Mouse (Mus musculus) spleen, adult 2 months (tissue): ENCODE results near the gene Ppp1r18. TPM values are rescaled to one million over a fixed set of nuclear protein-coding genes. Genes with fewer than 3 reads are reported as not detected.

ENCODE experiments used
- DNase-seq, 2 experiments: peaks; one replicate each; pipeline versions ENCODE4 v3.0.0 to v3.0.0-alpha.2; 2012 to 2021; ENCODE audit warnings: low spot score in 2 of 2, low read depth in 1 of 2
- H3K27ac ChIP-seq: fragments of 200-500 bp; 2 replicates; pipeline ENCODE4 v1.5.1; 2012; ENCODE audit warnings: low read length, inconsistent platforms; ENCODE audit not compliant: insufficient read depth
- H3K27me3 ChIP-seq: fragments of 200-500 bp; 2 replicates; pipeline ENCODE4 v1.6.1; 2012; ENCODE audit warnings: mild to moderate bottlenecking, moderate library complexity, low read length, inconsistent platforms; ENCODE audit not compliant: control insufficient read depth, insufficient read depth
- H3K36me3 ChIP-seq: fragments of 200-500 bp; 2 replicates; pipeline ENCODE4 v1.6.1; 2012; ENCODE audit warnings: mild to moderate bottlenecking, low read length, inconsistent platforms; ENCODE audit not compliant: control insufficient read depth, insufficient read depth
- H3K4me1 ChIP-seq: fragments of 200-500 bp; 2 replicates; pipeline ENCODE4 v1.6.1; 2011; ENCODE audit warnings: inconsistent platforms; ENCODE audit not compliant: control insufficient read depth, insufficient read depth, insufficient read length
- H3K4me3 ChIP-seq: fragments of 200-500 bp; 2 replicates; pipeline ENCODE4 v1.5.1; 2011; ENCODE audit warnings: mild to moderate bottlenecking, inconsistent platforms; ENCODE audit not compliant: insufficient read depth, insufficient read length; ENCODE audit errors: extremely low read depth
- CTCF ChIP-seq: fragments of 200-500 bp; IDR thresholded peaks from 2 replicates; pipeline ENCODE4 v1.5.1; 2011; ENCODE audit warnings: mild to moderate bottlenecking, inconsistent platforms; ENCODE audit not compliant: insufficient read depth, insufficient read length, insufficient replicate concordance; ENCODE audit errors: extremely low read depth
- POLR2A ChIP-seq: fragments of 200-500 bp; IDR thresholded peaks from 2 replicates; pipeline ENCODE4 v1.6.1; 2011; ENCODE audit warnings: low read depth, low read length, inconsistent platforms
- WGBS: fragments of 180-500 bp; shearing (Covaris S2); methylation state at CpG from one replicate; pipeline ENCODE4 v1.1.7; 2018; 5-methylcytosine and 5-hydroxymethylcytosine counted together
- polyA plus RNA-seq: library from polyadenylated mRNA; depleted of rRNA; stranded (reverse); fragments of >200 nt; gene quantifications from 2 replicates; pipeline ENCODE4 v1.2.3, GENCODE M21; 2012; rRNA removed

Gene Ppp1r18
- polyA plus RNA-seq: 144 and 155 TPM in 2 replicates

DNA sequence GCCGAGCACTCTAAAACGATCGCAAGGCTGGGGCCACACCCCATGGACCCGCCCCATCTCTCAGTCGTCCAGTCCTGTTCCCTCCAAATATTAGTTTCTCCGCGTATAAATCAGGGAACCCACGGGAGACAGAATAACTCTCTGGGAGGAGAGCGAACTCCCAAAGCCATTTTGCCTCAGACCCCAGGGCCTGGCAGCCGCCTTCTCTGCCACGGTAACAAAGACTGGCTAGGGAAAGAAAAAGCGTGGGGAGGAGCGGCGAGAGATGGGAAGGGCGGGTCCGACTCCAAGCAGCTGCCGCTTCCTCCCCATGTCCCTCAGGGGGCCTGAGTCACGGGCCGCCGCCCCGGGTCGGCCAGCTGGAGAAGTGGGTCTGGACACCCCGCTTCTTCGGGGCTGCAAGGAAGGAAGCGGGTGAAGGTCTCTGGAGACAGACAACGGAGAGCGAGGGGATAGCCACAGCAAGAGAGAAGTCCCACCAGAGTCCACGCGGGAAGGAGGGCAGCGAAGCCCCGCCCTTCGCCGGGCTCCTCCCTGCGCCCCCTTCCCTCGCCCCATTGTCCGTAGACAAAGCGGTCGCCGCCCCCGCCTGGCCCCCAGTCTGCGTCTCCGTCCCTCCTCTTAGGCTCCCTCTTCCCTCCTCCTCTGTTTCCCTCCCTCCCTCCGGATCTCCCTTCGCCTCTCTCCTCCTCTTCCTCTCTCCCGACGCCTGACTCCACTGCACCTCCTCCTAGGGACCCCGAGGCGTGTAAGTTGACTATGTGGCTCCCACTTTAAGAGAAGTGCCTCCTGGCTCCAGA is at the start of gene Ppp1r18:
TSS of gene Ppp1r18 (plus strand) at position 113 of the 800 bp plus-strand sequence.
- Histone ChIP-seq H3K27me3 (no peaks in the 10 kb centered on the region), H3K27ac (peak within 1 kb of the TSS; percentile 99), H3K4me1 (peaks cover 3% of the 10 kb centered on the region; the same call in 1 of the 2 replicates), H3K36me3 (no peaks in the 10 kb centered on the region), H3K4me3 (peak within 1 kb of the TSS; percentile 97)
- no peak for TF ChIP-seq POLR2A
- TF ChIP-seq CTCF: no peak
- peak in 1 of 2 experiments; percentile 72 for DNase-seq
- whole genome bisulfite sequencing: 1% methylated on average over 36 of the region's 48 CpGs

- WGBS: 83% methylated on average over 7 of the region's 7 CpGs
- H3K4me1 ChIP-seq: peaks cover 9% of the 10 kb centered on the region; the same call in 1 of the 2 replicates
- no peak for DNase-seq
- H3K27me3 ChIP-seq: no peaks in the 10 kb centered on the region
- H3K27ac ChIP-seq: no peak overlapping the region
- no peaks in the 10 kb centered on the region for H3K36me3 ChIP-seq
- H3K4me3 ChIP-seq: no peak overlapping the region
- TF ChIP-seq CTCF: no peak
- TF ChIP-seq POLR2A: no peak
These were observed 49.6 kb upstream of the Ppp1r18 start for GRCm38 (mm10) chr17:35815836-35816235.

GRCm38 (mm10) chr17:35816686-35817085 is 48.7 kb upstream of the Ppp1r18 start:
- TF ChIP-seq POLR2A (no peak), CTCF (no peak)
- Histone ChIP-seq H3K36me3 (no peaks in the 10 kb centered on the region), H3K27me3 (0 out of 2 replicates have a peak, but pooled peaks cover 2% of the 10 kb centered on the region), H3K27ac (no peak overlapping the region), H3K4me1 (peaks cover 14% of the 10 kb centered on the region; the same call in 1 of the 2 replicates), H3K4me3 (no peak overlapping the region)
- no peak for DNase-seq
- 81% methylated on average over 9 of the region's 14 CpGs for whole genome bisulfite sequencing

DNA sequence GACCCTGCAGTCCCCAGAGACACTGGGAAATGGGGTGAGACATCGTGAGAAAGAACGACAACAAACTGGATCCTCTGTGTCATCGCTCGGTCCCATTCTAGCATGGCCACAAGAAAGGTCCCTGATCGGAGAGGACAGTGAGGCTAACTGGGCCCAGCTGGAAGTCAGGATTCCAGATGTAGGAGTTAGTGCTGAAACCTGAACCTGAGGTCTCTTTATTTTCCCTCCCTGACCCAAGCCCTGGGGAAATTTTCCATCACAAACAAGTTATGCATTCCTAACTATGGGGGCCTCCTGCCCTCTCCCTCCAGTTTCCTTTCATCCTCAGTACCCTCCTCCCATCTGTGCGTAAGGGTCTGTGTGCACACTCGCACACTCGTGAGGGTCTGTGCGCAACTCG is 48.2 kb upstream of the Ppp1r18 start:
- Histone ChIP-seq H3K27ac (no peak overlapping the region), H3K4me1 (peaks cover 18% of the 10 kb centered on the region; the same call in 1 of the 2 replicates)

GRCm38 (mm10) chr17:35820111-35820510 is 45.3 kb upstream of the Ppp1r18 start:
- DNase-seq: no peak
- Histone ChIP-seq H3K4me3 (no peak overlapping the region), H3K36me3 (no peaks in the 10 kb centered on the region), H3K27ac (no peak overlapping the region), H3K4me1 (peaks cover 14% of the 10 kb centered on the region; the same call in 1 of the 2 replicates), H3K27me3 (0 out of 2 replicates have a peak, but pooled peaks cover 2% of the 10 kb centered on the region)
- WGBS: 73% methylated on average over 5 of the region's 5 CpGs
- TF ChIP-seq CTCF (no peak), POLR2A (no peak)

More for the DNA sequence above, 48.2 kb upstream of the Ppp1r18 start:
- TF ChIP-seq CTCF: no peak
- no peak overlapping the region for H3K4me3 ChIP-seq
- 92% methylated on average over 10 of the region's 10 CpGs for WGBS
- no peaks in the 10 kb centered on the region for H3K36me3 ChIP-seq
- no peak for DNase-seq
- H3K27me3 ChIP-seq: 0 out of 2 replicates have a peak, but pooled peaks cover 2% of the 10 kb centered on the region

DNA sequence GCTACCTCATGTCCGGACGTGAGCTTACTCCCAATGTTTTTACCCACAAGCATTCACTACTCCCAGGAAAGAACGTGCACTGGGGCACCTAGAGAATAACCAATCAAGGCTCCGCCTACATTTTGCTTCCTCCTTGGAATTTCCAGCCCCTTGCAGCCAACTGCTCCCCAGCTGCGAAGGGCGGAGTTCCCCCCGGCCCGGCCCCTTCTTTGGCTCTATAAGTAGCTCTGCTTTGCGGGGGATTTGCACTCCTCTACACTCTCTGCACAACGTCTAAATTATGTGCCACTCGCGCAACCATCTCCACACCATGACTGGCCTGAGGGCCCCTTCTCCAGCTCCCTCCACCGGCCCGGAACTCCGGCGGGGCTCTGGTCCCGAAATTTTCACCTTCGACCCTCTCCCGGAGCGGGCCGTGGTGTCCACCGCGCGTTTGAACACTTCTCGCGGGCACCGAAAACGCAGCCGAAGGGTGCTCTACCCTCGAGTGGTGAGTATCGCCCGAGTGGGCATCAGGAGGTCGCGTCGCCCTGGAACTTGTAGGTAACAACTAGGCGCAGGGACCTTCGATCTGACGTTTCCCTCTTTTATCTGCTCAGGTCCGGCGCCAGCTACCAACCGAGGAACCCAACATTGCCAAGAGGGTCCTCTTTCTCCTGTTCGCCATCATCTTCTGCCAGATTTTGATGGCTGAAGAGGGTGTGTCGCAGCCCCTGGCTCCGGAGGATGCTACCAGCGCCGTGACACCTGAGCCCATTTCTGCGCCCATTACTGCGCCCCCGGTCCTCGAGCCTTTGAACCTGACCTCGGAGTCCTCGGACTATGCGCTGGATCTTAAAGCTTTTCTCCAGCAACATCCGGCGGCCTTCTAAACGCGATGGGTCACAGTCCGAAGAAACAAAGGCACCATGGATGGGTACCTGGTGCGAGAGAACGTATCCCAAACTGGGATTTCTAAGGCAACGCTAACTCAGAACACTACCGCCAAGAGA is 43.7 kb upstream of the Ppp1r18 start, which contains the start of gene Ier3:
TSS of gene Ier3 (plus strand) at position 246 of the 992 bp plus-strand sequence.
- Histone ChIP-seq H3K4me1 (peaks cover 14% of the 10 kb centered on the region; the same call in 1 of the 2 replicates), H3K4me3 (peak within 1 kb of the TSS; percentile 77), H3K27ac (peak within 1 kb of the TSS; percentile 58), H3K36me3 (0 out of 2 replicates have a peak, but pooled peaks cover 1% of the 10 kb centered on the region), H3K27me3 (0 out of 2 replicates have a peak, but pooled peaks cover 2% of the 10 kb centered on the region)
- TF ChIP-seq POLR2A: peak; percentile 45; the same call in 1 of the 2 replicates
- TF ChIP-seq CTCF: no peak
- 1% methylated on average over 62 of the region's 62 CpGs for WGBS
- peak in 1 of 2 experiments; percentile 25 for DNase-seq
